Mouse (Mus musculus): ENCODE data around the gene Nfkbib. TPM values are rescaled to one million over a fixed set of nuclear protein-coding genes. Genes with fewer than 3 reads are reported as not detected.

The Nfkbib gene
- polyA plus RNA-seq, 1 experiment from 2014 or later, result 30.0 TPM

DNA sequence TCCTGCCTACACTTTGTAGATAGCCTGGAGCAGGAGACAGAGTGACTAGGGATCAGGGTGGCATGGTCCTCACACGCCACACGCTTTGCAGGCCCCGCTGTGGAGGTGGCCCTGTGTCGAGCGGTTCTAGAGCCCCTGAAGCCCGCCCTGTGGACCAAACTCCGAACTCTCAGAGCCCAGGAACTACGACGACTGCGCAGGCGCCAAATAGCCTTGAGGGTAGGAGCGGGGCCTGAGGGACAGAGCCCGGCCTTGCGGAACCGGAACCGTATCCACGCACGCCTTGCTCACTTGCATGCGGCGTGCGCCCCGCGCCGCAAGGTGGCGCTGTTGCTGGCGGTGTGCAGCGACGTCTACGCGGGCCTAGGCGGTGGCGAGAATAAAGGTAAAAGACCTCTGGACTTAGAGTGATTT lies 29.3 kb upstream of the Nfkbib start:
- peak overlapping the region; percentile 57 for H3K4me2 ChIP-seq
- H3K4me1 ChIP-seq (replicated peaks), result peaks cover 12% of the 10 kb centered on the region
- ATAC-seq (ENCODE audit: insufficient number of reproducible peaks, low FRiP score), result peak; percentile 67; the same call in 1 of the 2 replicates
- H3K27ac ChIP-seq (ENCODE audit: poor library complexity, severe bottlenecking), result no peak overlapping the region
- no peaks in the 10 kb centered on the region for H3K9me3 ChIP-seq (replicated peaks)
- H3K4me3 ChIP-seq, result peak overlapping the region; percentile 22
- WGBS, result 10% methylated on average over 32 of the region's 32 CpGs
- H3K27me3 ChIP-seq (replicated peaks), result no peaks in the 10 kb centered on the region
- no peaks in the 10 kb centered on the region for H3K36me3 ChIP-seq
- peak overlapping the region; percentile 52 for H3K9ac ChIP-seq

DNA sequence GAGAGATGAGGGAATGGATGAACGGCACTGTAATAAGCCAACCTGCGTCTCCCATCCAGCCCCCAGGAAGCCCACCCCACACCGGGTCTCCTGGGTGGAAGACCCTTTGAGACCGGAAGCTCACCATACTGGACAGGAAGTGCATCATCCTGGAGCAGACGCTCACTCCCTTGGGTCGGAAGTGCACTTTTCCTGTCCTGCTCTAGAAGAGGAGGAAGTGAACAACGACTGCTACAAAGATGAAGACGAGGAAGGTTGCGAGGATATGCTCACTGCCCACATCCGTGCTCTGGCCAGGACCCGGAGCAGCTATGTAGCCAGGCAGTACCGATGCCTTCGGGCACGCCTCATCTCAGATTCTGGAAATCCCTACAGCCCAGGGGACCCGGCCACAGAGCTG lies 28.5 kb upstream of the Nfkbib start:
- H3K36me3 ChIP-seq, result no peaks in the 10 kb centered on the region
- no peak overlapping the region for H3K4me3 ChIP-seq
- H3K4me2 ChIP-seq, result peak overlapping the region; percentile 57
- no peak for ATAC-seq (ENCODE audit: insufficient number of reproducible peaks, low FRiP score)
- WGBS, result 64% methylated on average over 15 of the region's 15 CpGs
- H3K9me3 ChIP-seq (replicated peaks), result no peaks in the 10 kb centered on the region
- peaks cover 8% of the 10 kb centered on the region; the same call in 1 of the 2 replicates for H3K4me1 ChIP-seq (replicated peaks)
- no peaks in the 10 kb centered on the region for H3K27me3 ChIP-seq (replicated peaks)
- peak overlapping the region; percentile 5; the same call in 1 of the 2 replicates for H3K9ac ChIP-seq
- H3K27ac ChIP-seq (ENCODE audit: poor library complexity, severe bottlenecking), result no peak overlapping the region

DNA sequence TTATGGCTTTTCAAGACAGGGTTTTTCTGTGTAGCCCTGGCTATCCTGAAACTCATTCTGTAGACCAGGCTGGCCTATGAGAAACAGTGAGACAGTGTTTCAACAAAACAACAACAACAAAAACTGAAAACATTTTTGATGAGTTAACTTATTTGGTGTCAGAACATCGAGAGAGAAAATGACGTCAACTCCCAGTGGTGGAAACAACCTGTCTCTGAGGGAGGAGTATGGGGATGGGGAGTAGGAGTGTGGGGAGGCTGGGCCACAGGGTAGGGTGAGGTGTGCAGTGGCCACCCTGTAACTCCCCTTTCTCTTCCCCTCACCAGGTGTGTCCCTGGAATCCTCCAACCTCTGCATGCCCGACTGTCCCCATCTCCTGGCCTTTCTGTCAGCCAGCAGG lies 27.2 kb upstream of the Nfkbib start:
- H3K27ac ChIP-seq (ENCODE audit: poor library complexity, severe bottlenecking), result no peak overlapping the region
- 72% methylated on average over 3 of the region's 3 CpGs for WGBS
- ATAC-seq (ENCODE audit: insufficient number of reproducible peaks, low FRiP score), result no peak

DNA sequence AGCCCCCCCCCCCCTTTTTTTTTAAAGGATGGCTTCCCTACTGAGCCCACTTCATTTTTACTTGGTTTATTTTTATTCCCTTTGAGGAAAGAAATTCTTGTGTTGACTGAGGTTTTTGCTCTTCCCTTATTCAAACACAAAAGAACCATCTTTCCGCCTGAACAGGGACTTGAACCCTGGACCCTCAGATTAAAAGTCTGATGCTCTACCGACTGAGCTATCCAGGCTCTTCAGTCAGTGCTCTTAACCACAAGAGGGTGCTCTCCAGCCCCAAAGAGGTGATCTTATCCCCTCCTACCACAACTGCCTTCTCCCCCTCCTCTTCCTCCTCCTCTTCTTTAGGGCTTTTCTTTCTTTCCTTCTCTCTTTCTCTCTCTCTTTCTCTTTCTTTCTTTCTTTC lies 26.5 kb upstream of the Nfkbib start:
- H3K36me3 ChIP-seq, result no peaks in the 10 kb centered on the region
- no peak overlapping the region for H3K4me2 ChIP-seq
- no peak overlapping the region for H3K27ac ChIP-seq (ENCODE audit: poor library complexity, severe bottlenecking)
- H3K4me1 ChIP-seq (replicated peaks), result peaks cover 12% of the 10 kb centered on the region; the same call in 1 of the 2 replicates
- 28% methylated on average over 2 of the region's 2 CpGs for WGBS
- no peak for ATAC-seq (ENCODE audit: insufficient number of reproducible peaks, low FRiP score)
- H3K9me3 ChIP-seq (replicated peaks), result no peaks in the 10 kb centered on the region
- no peaks in the 10 kb centered on the region for H3K27me3 ChIP-seq (replicated peaks)
- H3K4me3 ChIP-seq, result no peak overlapping the region
- H3K9ac ChIP-seq, result no peak overlapping the region

More for the DNA sequence above, 27.2 kb upstream of the Nfkbib start:
- Histone ChIP-seq H3K9ac (no peak overlapping the region), H3K4me2 (no peak overlapping the region), H3K4me1 (replicated peaks) (peaks cover 8% of the 10 kb centered on the region; the same call in 1 of the 2 replicates), H3K27me3 (replicated peaks) (no peaks in the 10 kb centered on the region), H3K4me3 (no peak overlapping the region), H3K9me3 (replicated peaks) (no peaks in the 10 kb centered on the region), H3K36me3 (no peaks in the 10 kb centered on the region)

DNA sequence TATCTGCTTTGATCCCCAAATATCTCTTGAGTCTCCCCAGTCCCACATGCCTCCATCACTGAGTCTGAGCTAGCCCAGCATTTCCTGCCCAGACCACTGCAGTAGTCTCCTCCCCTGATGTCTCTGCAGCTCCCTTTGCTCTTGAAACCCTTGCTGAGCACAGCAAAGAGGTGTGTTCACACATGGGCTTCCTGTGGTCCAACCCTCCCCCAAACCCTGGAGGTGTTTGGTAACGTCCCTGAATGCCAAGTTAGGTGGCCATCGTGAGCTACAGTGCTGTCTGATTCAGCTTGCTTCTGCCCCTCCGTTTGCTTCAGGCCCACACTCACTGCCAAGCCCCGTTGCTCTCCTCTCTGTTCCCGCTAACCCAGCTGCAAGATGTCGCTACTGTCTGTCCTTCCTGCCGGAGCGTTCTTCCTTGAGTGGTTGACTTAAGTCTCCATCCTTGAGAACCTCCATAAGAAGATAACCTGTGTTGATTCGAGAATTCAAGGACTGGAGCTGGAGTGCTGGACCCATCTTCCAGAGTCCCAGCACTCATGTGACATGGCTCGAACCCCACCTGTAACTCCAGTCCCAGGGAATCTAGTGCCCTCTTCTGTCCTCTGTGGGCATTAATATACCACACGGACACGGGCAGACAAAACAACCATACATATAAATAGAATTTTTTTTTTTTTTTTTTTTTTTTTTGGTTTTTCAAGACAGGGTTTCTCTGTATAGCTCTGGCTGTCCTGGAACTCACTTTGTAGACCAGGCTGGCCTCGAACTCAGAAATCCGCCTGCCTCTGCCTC lies 25.3 kb upstream of the Nfkbib start:
- Histone ChIP-seq H3K4me3 (no peak overlapping the region), H3K9ac (no peak overlapping the region)
- 71% methylated on average over 14 of the region's 14 CpGs for WGBS

DNA sequence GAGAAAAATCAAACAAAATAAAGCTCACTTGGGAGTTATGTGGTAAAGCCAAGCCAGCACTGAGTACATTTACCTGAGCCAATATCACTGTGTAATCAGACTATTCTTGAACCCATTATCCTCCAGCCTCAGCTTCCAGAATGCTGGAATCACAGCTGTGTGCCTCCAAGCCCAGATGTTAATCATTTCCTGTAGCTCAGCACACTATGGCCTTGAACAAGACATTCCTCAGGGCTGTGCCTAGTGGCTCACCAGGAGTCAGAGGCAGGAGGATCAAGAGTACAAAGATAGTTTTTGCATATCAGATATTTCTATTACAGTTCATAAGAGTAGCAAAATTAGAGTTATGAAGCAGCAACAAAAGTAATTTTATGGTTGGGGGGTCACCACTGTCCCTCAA lies 24.4 kb upstream of the Nfkbib start:
- Histone ChIP-seq H3K27ac (ENCODE audit: poor library complexity, severe bottlenecking) (no peak overlapping the region), H3K27me3 (replicated peaks) (no peaks in the 10 kb centered on the region), H3K36me3 (peaks cover 9% of the 10 kb centered on the region; the same call in 1 of the 2 replicates), H3K4me3 (no peak overlapping the region), H3K9me3 (replicated peaks) (no peaks in the 10 kb centered on the region), H3K4me2 (no peak overlapping the region), H3K4me1 (replicated peaks) (peaks cover 11% of the 10 kb centered on the region; the same call in 1 of the 2 replicates), H3K9ac (no peak overlapping the region)
- no peak for ATAC-seq (ENCODE audit: insufficient number of reproducible peaks, low FRiP score)

More for the DNA sequence above, 25.3 kb upstream of the Nfkbib start:
- H3K4me1 ChIP-seq (replicated peaks), result peaks cover 15% of the 10 kb centered on the region; the same call in 1 of the 2 replicates
- H3K9me3 ChIP-seq (replicated peaks), result no peaks in the 10 kb centered on the region
- no peaks in the 10 kb centered on the region for H3K27me3 ChIP-seq (replicated peaks)
- peaks cover 6% of the 10 kb centered on the region; the same call in 1 of the 2 replicates for H3K36me3 ChIP-seq
- ATAC-seq (ENCODE audit: insufficient number of reproducible peaks, low FRiP score), result no peak
- H3K4me2 ChIP-seq, result no peak overlapping the region
- no peak overlapping the region for H3K27ac ChIP-seq (ENCODE audit: poor library complexity, severe bottlenecking)

DNA sequence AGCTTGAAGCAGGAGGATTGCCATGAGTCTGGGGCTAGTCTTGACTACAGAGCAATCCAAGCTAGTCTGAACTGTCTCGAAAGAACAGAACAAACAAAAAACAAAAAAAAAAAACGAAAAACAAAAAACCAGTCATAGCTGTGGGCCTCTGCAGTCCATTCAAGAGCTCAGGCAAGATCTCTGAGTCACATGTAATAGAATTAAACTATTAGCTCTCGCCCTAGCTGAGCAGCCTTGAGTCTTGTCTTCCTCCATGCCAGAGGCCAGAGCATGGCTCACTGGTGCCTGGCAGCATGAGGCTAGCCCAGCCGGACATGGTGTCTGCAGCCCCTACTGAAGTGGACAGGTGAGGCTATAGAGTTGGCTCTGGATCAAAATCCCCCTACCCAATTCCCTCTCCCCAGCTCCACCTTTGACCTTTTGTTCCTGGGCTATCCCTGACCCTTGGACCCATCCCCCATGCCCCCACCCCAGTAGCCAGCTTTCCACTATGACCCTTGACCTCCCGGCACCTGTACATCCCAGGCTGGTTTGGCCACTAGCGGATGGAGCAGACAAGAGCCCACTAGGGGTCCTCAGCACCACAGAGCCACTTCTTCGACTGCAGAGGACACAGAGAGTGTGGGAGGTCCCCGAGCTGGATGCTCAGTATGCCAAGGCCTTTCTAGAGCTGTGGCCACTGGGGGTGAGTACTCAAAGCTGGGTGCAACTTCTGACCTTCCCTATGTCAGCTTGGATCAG lies 22.9 kb upstream of the Nfkbib start:
- no peak overlapping the region for H3K27ac ChIP-seq (ENCODE audit: poor library complexity, severe bottlenecking)
- no peak overlapping the region for H3K9ac ChIP-seq
- H3K4me3 ChIP-seq, result no peak overlapping the region
- no peaks in the 10 kb centered on the region for H3K27me3 ChIP-seq (replicated peaks)
- H3K9me3 ChIP-seq (replicated peaks), result no peaks in the 10 kb centered on the region
- 0 out of 2 replicates have a peak, but pooled peaks cover 7% of the 10 kb centered on the region for H3K4me1 ChIP-seq (replicated peaks)
- 52% methylated on average over 8 of the region's 8 CpGs for WGBS
- ATAC-seq (ENCODE audit: insufficient number of reproducible peaks, low FRiP score), result 0 out of 2 replicates have a peak, but pooled peaks have one; percentile 36
- peaks cover 17% of the 10 kb centered on the region; the same call in 1 of the 2 replicates for H3K36me3 ChIP-seq
- H3K4me2 ChIP-seq, result no peak overlapping the region

DNA sequence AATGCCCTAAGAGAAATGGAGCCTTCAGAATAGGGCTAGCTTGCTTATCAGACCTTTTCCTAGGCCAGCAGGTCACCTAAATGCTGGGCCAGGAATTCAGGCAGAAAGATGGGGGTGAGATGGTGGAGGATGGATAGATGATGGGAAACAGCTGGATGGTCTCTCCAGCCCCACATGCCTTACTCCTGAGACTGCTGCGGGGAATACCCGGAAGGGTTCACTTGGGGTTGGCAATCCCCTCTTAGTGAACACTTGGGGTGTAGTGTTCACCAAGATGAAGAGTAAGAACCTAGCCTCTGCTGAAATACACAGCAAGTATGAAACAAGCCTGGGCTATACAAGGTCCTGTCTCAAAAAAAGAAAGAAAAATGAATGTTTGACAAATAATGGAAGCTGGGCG lies 21.9 kb upstream of the Nfkbib start:
- Histone ChIP-seq H3K9me3 (replicated peaks) (no peaks in the 10 kb centered on the region), H3K4me3 (no peak overlapping the region), H3K4me1 (replicated peaks) (0 out of 2 replicates have a peak, but pooled peaks cover 7% of the 10 kb centered on the region), H3K27me3 (replicated peaks) (no peaks in the 10 kb centered on the region), H3K4me2 (no peak overlapping the region), H3K9ac (no peak overlapping the region), H3K27ac (ENCODE audit: poor library complexity, severe bottlenecking) (no peak overlapping the region), H3K36me3 (peaks cover 27% of the 10 kb centered on the region)
- ATAC-seq (ENCODE audit: insufficient number of reproducible peaks, low FRiP score), result no peak
- 73% methylated on average over 3 of the region's 3 CpGs for WGBS

DNA sequence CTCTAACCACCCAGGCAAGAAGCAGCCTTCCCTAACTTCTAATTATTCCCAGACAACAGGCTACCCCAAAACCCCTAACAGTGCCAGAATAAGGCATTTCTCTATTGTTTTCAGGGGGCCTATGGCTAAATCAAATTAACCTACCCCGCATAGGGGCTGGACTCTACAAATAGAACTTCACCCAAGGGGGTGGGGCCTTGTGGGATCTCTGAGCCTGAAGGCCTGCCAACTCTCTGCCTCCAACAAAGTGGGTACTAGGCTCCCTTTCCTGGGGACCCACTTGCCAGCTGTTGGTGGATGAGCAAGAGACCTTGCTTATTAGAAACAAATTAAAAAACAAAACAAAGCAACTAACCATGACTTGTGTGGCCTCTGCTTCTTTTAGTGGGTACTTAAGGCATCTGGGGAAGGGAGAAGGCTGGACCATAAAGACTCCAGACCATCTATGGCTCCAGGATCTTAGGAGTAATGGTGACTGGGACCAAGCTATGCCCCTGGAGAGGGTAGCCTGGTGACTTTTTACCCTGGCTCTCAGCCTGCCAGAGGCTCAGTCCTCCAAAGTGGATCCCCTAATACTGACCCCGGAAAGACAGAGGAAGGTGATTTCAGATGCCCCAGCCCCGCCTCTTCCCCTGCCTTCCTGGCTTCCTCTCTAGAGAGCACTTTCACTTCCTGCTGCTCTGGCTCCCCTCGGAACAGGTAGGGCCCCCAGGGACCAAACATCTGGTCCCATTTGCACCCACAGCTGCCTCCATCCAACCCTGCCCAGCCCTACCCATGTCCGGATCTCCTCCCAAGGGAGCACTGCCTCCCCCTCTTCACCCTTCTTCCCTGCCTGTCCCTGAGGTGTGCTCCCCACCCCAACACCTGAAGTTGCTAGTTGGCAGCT lies 21.2 kb upstream of the Nfkbib start, which contains the start of gene Rinl:
Rinl (plus strand) TSS at position 663 of the 889 bp plus-strand sequence.
- H3K4me2 ChIP-seq, result no peak within 1 kb of the TSS
- 0 out of 2 replicates have a peak, but pooled peaks cover 7% of the 10 kb centered on the region for H3K4me1 ChIP-seq (replicated peaks)
- no peaks in the 10 kb centered on the region for H3K27me3 ChIP-seq (replicated peaks)
- ATAC-seq (ENCODE audit: insufficient number of reproducible peaks, low FRiP score), result no peak
- no peak within 1 kb of the TSS for H3K9ac ChIP-seq
- H3K36me3 ChIP-seq, result peaks cover 34% of the 10 kb centered on the region
- WGBS, result 40% methylated on average over 5 of the region's 5 CpGs
- H3K9me3 ChIP-seq (replicated peaks), result no peaks in the 10 kb centered on the region
- no peak within 1 kb of the TSS for H3K27ac ChIP-seq (ENCODE audit: poor library complexity, severe bottlenecking)
- no peak within 1 kb of the TSS for H3K4me3 ChIP-seq

DNA sequence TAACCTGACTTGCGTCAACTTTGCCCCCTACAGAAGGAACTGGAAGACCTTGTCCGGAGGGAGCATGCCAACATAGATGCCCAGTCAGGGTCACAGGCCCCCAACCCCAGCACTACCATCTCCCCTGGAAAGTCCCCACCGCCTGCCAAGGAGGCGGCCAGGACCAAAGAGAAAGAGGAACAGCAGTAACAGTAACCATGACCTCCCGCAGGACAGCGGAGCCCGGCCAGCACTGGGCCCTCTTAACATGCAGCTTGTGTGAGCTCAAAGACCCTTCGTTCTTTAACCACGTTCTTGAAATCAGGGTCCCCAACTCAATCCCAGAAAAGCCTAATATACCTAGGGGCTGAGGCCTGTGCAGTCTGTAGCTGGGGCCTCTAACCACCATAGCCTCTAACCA lies 20.6 kb upstream of the Nfkbib start:
- Histone ChIP-seq H3K9ac (no peak overlapping the region), H3K27me3 (replicated peaks) (no peaks in the 10 kb centered on the region), H3K27ac (ENCODE audit: poor library complexity, severe bottlenecking) (no peak overlapping the region), H3K4me2 (no peak overlapping the region), H3K4me3 (no peak overlapping the region), H3K4me1 (replicated peaks) (peaks cover 8% of the 10 kb centered on the region), H3K36me3 (peaks cover 39% of the 10 kb centered on the region), H3K9me3 (replicated peaks) (no peaks in the 10 kb centered on the region)
- ATAC-seq (ENCODE audit: insufficient number of reproducible peaks, low FRiP score), result no peak
- WGBS, result 92% methylated on average over 9 of the region's 9 CpGs
